Mouse (Mus musculus): ENCODE data around the gene Camk2g.
"Not testable (repeated sequence)": the region's sequence is repeated elsewhere in the genome, so short reads cannot be mapped to it uniquely, and the experiment has no call there.

Camk2g gene

GRCm38 (mm10) chr14:20737306-20737705 lies 56.6 kb downstream of the Camk2g start:
- peak; percentile 71 for DNase-seq (ENCODE audit: low read depth)

- no peak for DNase-seq (ENCODE audit: low read depth)
These were observed 57.9 kb downstream of the Camk2g start for GRCm38 (mm10) chr14:20735892-20736390.

GRCm38 (mm10) chr14:20735052-20735451 lies 58.8 kb downstream of the Camk2g start:
- DNase-seq (ENCODE audit: low read depth): no peak

- peak; percentile 75 for DNase-seq (ENCODE audit: low read depth)
These were observed 59.7 kb downstream of the Camk2g start, which contains the start of gene Ndst2 for GRCm38 (mm10) chr14:20733952-20734774. TSS of gene Ndst2 (minus strand) at chr14:20734562.

- peak; percentile 68 for DNase-seq (ENCODE audit: low read depth)
These were observed 60.6 kb downstream of the Camk2g start for GRCm38 (mm10) chr14:20733041-20733951.

- no peak for DNase-seq (ENCODE audit: low read depth)
These were observed 62.9 kb downstream of the Camk2g start for GRCm38 (mm10) chr14:20730853-20731602.

GRCm38 (mm10) chr14:20729871-20730270 lies 64.0 kb downstream of the Camk2g start:
- DNase-seq (ENCODE audit: low read depth): no peak

GRCm38 (mm10) chr14:20725660-20726339 lies 68.1 kb downstream of the Camk2g start:
- peak; percentile 46 for DNase-seq (ENCODE audit: low read depth)

- DNase-seq (ENCODE audit: low read depth): no peak
These were observed 69.8 kb downstream of the Camk2g start for GRCm38 (mm10) chr14:20724043-20724442.

- no peak for DNase-seq (ENCODE audit: low read depth)
These were observed 70.9 kb downstream of the Camk2g start for GRCm38 (mm10) chr14:20723006-20723405.

- DNase-seq (ENCODE audit: low read depth): no peak
These were observed 72.5 kb downstream of the Camk2g start for GRCm38 (mm10) chr14:20721371-20721770.

- no peak for DNase-seq (ENCODE audit: low read depth)
These were observed 74.1 kb downstream of the Camk2g start for GRCm38 (mm10) chr14:20719767-20720166.

- DNase-seq (ENCODE audit: low read depth): no peak
These were observed 75.4 kb downstream of the Camk2g start for GRCm38 (mm10) chr14:20718443-20718842.

- no peak for DNase-seq (ENCODE audit: low read depth)
These were observed 80.1 kb downstream of the Camk2g start for GRCm38 (mm10) chr14:20713832-20714231.

GRCm38 (mm10) chr14:20708239-20708638 lies 85.6 kb downstream of the Camk2g start:
- DNase-seq (ENCODE audit: low read depth): no peak

GRCm38 (mm10) chr14:20707201-20708190 lies 86.4 kb downstream of the Camk2g start, which contains the start of gene Zswim8:
TSS of gene Zswim8 (plus strand) at chr14:20707552.
- peak; percentile 61 for DNase-seq (ENCODE audit: low read depth)

GRCm38 (mm10) chr14:20703461-20703860 lies 90.4 kb downstream of the Camk2g start:
- DNase-seq (ENCODE audit: low read depth): not testable (repeated sequence)

GRCm38 (mm10) chr14:20702741-20703381 lies 91.0 kb downstream of the Camk2g start, which contains the start of gene Chchd1:
TSS of gene Chchd1 (plus strand) at chr14:20703006.
- DNase-seq (ENCODE audit: low read depth): peak; percentile 83

GRCm38 (mm10) chr14:20702096-20702740 lies 91.7 kb downstream of the Camk2g start:
- DNase-seq (ENCODE audit: low read depth): no peak
